Mouse (Mus musculus) thymus, postnatal 10 days (tissue): ENCODE measurements around the gene Slc25a39.
"Not testable (repeated sequence)": the region's sequence is repeated elsewhere in the genome, so short reads cannot be mapped to it uniquely, and the experiment has no call there.

Source experiments
- DNase-seq, 2 experiments: peaks; one replicate each; pipeline ENCODE4 v3.0.0; 2021; ENCODE audit warnings: low spot score in 2 of 2

Slc25a39 gene

DNA sequence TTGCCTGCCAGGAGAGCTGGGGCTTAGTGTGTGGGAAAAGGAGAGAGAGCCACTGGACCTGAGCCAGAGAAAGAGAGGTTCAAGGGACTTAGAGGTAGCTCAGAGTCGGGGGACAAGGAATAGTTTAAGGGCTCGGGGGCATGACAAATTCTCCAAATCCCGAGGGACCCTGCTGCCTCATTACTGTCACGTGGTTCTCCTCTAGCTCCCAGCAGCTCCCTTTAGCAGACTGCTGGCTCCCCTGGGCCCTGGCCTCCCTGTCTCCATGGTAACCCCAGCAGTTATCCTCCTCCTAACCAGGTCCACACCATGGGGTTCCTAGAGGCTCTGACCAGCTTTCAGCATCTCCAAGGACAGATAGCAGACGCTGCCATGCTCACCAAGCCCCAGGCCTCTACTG, 12.5 kb downstream of the Slc25a39 start:
- DNase-seq = no peak

DNA sequence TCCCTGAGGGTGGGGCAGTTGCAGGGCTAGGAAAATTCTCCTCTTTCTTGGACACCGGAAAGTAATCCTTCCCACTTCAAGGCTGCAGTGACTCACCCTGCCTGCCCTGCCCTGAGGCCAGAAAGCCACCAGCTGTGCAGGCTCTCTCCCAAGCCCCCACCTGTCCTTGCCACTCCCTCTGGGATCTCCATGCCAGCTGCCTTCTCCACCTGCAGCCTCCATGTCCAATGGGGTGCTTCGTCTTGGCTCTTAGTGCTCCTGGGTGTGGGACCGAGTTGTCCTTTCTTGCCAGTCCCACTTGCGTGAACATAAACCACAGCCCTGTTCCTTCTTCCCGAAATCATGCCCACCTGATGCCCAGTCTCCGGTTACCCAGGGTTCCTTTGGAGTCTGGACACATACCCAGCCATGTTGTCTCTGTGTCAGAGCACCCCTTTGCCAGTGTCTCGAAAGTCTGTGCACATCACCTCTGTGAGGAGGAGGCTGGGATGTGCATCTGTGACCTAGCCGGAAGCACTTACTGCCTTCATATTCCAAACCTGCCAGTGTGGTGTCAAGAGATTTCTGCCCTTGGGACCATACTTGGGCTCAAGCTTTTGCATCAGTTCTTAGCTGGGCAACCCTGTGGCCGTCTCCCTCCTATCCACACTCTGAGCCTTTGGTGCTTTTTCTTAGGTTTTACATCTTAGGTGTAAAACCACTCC, 13.2 kb downstream of the Slc25a39 start:
- no peak for DNase-seq

DNA sequence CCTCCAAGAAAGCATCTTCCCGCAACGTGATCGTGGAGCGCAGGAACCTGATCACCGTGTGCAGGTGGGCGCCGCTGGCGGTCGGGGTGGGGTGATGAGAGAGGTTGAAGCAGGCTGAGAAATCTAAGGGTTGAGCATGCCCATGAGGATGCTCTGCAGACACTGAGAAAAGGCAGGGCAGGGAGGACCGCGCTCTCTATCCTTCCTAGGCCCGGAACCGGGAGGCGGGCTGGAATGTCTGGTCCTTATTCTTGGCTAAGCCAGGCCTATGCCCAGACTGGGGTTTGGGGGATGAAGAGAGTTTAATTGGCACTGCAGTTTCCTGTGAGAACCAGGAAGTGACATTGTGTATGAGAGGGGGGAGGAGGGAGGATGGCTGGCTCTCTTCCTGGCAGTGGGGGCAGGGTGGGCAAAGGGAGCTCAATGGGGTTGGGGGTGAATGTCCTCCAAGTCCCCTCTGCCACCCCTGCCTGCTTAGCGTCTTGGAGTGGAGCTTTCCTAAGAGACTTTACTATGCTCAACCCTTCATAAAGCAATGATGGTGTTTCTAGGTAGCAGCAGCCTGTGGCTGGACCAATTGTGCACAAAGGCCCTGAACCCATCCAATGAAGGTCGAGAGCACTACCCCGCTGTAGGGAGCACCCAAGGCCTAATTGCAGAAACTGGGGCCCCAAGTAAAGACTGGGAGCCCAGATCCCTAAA, 13.9 kb downstream of the Slc25a39 start:
- DNase-seq = no peak

DNA sequence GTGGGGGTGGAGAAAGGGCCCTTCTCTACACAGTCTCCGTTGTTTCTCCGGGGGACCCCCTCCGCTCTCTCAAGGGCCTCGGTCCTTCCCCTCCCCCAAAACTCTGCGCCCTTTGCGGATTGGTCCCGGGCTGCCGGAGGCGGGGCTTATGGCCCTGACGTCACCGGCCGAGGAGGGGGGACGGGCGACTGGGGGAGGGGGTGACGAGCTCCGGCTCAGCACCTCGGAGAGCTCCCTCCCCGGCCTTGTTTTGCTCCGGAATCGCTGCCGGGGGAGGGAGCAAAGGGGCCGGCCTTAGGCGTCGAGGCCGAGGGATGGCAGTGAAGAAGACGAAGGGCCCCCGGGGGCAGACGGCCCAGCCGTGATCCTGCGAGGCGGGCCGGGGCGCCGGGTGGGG, 14.5 kb downstream of the Slc25a39 start, which contains the start of gene Rundc3a:
Gene Rundc3a, plus strand, starts transcription at position 166 of the 397 bp plus-strand sequence.
- DNase-seq = peak; percentile 82 to 92

DNA sequence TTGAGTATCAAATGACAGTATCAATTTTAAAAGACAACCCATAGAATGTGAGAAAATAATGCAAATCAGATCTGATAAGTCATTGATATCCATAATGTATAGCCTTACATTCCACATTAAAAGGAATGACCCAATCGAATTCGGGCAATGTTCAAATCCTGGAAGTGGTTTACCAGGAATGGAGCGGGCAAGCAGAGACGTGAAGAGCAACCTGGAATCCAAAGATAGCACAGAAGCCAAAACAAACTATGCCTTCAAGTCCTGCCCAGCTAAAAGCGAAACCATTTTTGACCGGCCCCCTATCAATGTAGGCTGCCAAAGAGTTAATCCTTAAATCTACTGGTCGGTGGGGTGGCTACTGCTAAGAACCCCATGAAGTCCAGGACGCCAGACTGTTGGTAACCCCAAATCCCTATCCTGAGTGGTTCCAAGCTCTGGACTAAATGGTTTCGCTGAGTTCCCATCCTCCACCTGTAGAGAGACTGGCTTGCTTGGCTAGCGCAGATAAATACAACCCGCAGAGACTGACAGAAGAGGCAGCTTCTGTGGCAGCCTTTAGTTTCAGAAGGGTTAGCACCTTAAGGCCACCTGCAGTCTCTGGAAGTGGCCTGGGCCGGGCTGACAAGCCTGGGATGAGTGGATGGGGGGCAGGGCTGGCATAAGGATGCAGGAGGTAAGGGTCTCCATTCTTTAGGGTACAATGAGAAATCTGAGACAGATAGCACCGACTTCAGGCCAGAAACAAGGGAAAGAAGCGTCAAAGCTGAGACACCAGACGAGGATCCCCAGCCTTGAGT, 15.1 kb downstream of the Slc25a39 start:
- DNase-seq = no peak

DNA sequence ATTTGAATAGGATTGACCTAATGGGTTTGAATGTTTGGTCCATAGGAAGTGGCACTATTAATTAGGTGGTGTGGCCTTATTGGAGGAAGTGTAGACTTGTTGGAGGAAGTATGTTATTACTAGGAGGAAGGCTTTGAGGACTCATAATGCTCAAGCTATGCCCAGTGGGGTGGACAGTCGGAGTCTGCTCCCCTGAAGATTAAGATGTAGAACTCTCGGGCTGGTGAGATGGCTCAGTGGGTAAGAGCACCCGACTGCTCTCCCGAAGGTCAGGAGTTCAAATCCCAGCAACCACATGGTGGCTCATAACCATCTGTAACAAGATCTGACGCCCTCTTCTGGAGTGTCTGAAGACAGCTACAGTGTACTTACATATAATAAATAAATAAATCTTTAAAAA, 18.3 kb downstream of the Slc25a39 start:
- not testable (repeated sequence) for DNase-seq

DNA sequence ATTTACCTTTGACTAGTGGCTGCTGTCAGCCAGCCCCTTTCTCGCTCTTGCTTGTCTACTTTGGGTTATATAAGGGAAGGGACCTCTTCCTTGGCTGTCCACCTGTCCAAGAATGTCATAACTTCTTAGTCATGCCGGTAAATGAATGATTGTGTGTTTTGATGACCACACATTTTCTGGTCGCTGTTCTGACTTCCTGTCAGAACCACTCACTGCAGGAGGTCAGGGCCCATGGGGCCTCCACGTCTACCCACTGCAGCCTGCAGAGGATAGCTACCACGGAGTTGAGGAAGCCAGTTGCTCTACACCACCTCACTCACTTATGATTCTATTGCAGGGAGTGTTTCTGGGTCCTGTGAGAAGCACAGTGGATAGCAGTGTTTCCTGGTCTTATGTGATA, 21.6 kb downstream of the Slc25a39 start:
- DNase-seq = no peak

DNA sequence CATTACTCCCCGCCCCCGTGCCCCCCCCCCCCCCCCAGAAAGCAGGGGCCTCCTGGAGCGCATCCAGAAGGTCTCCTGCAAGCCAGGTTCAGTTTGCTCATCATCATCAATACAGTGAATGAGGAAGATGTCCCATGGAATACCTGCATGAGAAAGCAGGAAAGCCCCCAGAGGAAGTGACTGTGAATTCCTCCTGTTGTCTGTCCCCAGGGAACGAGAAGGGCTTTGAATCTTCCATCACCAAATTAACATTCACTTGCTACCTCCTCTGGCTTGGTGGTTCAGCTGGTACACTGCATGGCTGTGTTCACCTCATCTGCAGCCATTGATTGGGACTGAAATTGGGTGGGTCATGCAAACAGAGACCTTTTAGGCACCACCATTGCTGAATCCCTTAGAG, 22.7 kb downstream of the Slc25a39 start:
- no peak for DNase-seq

DNA sequence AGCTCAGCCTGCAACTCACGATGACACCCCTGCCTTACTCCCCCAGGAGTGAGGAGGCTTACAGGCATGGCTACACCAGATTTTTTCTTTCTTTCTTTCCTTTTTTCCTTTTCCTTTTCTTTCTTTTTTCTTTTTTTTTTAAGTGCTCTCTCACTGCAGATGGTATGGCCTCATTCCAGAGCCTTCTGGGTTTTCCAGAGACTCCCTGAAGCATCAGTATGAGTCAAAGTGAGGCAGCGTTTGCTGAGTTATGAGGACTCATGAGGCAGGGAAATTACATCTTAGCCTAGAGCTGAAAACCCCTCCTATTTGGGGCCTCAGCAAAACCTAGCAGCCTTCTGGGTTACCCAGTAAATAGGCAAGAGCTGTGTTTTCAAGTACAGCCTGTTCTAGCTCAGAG, 23.3 kb downstream of the Slc25a39 start:
- no peak for DNase-seq

DNA sequence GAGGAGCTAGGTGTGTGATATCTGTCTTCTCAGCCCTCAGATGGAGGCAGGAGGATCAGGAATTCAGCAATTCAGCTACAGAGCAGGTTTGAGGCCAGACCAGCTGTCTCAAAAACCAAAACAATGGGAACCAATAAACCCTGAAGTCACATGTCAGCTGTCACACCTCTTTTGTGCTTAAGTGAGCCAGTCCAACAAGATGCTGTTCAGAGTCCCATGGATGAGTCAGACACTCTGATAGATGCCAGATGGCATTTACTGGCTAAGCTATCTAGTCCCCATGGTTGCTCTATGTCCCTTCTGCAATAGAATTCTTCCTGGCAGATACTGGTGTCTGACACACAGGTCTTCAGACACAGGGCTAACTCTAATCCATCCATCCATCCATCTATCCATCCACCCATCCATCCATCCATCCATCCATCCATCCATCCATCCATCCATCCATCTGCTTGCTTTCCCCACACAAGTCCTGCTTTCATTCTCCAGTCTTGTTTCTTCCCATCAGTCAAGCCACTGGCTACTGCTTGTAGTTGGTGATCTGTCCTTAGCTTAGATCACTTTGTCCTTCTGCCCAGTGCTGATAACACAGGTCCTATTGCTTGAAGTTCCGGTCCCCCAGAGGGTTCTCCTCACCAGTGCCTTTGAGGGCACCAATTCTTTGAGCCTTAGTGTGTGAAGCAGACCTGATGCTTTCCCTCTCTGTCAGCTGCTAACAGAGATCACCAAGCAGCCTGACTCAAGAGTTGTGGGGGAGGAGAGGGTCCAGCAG, 24.2 kb downstream of the Slc25a39 start:
- no peak for DNase-seq

DNA sequence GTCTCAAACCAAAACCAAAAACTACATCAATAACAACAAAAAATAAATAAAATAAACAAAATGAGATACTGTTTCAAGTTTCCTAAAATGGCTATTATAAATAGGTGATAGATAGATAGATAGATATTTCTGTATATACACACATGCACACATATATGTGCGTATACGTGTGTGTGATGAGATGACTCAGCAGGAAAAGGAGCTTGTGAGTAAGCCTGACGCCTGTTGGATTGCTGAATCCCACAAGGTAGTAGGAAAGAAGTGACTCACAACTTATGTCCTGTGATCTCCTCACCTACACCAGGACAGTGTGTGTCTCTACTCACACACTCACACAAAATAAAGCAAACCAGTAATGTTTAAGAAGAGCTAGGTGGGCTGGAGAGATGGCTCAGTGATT, 25.0 kb downstream of the Slc25a39 start:
- DNase-seq = no peak

DNA sequence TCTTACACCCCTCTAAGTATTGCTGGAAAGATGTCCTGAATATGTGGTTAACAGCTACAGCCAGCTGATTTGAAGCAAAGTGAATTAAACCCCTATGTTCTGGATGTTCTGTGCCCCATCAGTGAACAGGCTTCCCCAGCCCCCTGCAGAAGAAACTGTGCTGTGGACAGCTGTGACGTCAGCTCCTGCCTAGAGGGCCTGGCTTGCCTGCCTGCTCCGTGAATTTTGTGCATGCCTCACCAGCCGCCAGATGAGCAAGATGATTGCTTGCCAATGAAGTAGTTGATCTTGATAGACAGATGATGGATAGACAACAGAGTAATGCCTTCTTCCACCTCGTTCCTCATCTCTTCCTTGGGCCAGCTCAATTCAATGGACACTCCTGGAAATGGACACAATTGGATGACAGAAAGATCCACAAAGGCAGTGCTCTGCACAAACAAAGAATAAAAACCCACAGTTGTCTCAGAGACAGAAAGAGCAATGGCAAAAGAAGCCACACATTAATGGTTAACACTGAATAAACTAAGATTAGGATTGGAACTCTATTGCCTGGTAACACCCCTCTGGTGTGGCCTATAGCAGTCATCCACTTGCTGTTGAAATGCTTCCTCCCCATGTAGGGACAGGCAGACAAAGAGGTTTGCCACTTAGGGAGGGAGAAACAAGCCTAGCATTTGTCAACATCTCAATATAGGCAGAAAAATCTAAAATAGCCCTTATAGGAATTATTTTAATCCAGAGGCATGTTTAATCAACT, 26.2 kb downstream of the Slc25a39 start:
- no peak for DNase-seq

DNA sequence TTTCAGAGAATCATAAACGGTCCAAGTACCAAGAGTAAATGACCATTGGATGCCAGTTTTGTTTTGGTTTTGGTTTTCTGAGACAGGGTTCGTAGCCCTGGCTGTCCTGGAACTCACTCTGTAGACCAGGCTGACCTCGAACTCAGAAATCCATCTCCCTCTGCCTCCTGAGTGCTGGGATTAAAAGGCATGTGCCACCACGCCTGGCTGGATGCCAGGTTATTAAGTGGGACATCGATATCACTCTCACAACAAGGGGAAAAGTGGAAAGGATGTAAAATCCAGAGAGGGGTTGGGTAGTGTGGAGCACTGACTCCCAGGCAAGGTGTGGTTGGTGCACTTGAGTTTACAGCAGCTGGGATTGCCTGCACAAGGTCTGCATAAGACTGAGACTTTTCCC, 27.7 kb downstream of the Slc25a39 start:
- no peak for DNase-seq

DNA sequence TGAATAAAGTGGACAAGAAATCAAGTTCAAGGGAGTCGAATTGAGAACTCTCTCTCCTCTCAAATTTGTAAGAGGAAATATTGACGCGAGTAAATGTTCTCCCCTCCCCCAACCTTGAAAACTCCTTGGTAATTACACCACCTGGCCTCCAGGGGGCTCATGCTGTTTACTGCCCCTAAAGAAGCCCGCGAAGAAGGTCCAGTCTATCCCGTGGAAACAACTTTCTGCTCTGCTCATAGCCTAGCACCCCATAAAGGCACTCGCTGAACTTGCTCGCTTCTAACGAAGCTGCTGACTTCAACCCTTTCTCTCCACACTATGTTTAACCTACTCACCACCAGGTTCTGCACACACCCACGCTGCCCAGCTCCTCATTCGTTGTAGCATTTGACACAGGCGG, 30.6 kb downstream of the Slc25a39 start:
- no peak for DNase-seq

DNA sequence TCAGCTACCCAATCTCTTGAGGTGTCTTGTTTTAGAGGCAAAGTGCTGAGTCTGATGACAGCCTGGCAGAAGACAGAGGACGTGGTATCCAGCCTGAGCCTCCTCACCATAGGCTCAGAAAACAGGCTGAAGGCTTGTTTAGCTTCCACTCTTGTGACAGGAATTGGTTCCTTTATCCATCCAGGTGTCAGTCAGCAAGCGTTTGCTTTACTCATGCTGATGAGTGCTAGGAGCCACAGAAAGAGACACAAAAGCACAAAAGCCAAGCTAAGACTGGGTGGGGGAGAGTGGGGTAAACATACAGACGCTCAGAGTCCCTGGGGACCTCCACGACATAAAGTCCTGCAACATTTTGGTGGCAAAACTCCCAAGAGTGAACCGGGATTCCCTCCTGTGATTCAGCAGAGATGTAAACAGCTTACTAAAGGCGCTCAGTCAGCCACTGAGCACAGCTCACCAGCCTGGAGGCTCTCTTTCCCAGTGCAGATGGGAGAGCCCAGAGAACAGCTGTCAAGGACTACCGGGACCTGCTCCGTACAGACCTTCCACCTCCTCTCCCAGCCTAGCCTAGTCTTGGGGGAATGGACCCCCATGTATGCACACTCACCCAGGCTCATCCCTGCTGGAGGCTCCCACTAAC, 31.4 kb downstream of the Slc25a39 start:
- no peak for DNase-seq

DNA sequence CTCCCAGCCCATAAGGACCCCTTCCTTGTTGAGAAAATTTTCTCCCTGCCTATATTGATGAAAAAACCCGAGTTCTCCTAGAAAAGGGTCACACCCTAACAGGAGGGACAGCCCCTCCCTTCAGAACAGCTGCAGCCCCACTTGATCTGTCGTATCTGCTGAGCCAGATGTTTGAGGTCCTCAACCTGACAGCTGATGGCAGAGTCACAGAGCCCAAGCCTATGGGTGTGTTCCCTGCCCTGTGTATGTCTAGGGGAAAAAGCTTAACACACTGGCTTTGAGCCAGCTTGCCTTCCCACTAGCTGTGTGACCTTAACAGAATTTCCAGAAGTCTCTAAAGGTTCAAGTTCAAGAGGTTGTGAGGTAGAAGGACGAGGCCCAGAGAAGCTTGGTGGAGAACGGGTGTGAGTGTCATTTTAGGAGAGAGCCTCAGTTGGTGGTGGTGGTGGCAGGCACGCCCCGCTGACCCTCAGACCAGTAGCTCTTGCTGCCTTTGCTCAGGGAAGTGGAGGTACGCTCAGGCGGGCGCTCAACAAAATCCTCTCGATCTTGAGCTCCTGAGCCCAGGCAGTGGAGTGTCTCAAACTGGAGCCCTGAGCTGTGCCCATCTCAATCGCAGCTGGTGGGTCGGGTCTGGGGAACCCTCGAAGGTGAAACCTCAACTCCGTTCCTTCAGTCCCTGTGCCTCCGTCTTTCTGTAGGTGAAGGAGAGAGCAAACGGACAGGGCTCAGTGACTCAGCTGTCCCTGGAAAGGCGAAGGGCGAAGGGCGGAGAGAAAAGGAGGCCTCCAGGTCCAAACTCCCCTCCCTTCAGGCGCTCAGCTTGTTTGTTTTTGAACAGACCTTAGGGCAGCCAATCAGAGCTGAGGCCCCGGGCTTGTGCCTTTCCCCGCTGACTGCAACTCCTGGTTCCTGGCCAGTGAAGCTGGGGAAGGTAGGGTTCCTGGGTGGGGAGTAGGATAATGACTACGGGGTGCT, 32.3 kb downstream of the Slc25a39 start:
- DNase-seq = no peak

DNA sequence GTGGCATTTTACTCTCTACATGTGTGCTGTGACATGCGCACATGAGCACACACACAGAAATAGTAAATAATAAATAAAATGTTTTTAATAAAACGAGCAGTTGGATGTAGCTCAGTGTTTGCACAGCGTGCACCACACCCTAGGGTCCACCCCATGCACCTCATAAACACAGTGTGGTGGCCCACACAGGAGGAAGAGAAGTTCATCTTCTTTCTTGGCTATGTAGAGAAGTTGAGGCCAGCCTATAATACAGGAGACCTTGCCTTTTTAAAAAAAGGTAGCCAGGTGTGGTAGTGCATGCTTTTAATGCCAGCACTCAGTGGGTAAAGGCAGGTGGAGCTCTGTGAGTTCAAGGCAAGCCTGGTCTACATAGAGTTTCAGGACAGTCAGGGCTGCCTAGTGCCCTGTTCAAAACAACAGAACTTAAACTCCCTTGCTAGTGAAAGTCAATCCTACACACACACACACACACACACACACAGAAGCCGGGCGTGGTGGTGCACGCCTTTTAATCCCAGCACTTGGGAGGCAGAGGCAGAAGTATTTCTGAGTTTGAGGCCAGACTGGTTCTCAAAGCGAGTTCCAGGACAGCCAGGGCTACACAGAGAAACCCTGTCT, 33.5 kb downstream of the Slc25a39 start:
- DNase-seq = no peak

DNA sequence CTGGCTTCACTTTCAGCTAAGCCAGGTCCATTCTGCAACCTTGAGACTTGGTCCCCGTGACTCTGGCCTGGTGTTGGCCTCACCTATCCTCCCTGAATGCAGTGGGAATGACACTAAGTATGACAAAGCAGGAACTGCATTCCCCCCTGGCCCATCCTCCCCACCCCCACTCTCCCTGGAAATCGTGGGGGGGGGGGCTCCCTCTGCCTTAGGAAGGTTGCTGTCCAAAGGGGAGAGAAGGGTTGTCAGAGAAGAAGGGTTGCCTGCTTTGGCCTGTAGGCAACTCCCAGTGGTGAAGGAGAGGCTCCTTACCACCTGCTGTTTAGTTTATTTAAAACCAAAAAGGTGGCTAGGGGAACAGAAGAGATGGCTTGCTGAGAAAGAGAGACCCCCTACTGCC, 34.1 kb downstream of the Slc25a39 start:
- DNase-seq = no peak

DNA sequence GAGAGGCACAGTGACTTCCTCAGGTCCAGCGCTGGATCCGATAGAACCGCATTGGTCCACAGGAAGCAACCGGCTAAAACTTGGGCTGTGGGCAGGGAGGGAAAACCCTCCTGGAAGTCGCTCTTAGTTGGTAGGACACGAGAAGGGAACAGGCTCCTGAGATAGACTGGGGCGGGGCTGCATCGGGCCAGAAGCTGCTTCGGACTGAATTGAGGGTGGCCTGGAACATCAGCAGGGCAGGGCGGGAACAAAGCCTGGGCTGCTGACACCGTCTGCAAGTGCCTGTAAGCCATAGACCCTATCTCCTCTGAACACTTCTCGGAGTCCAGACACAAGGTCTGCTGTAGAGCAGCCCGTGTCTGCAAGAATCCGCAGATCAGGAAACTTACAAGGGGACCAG, 34.8 kb downstream of the Slc25a39 start:
- DNase-seq = no peak
